Mouse (Mus musculus): ENCODE results near the gene Ap1m2. TPM values are rescaled to one million over a fixed set of nuclear protein-coding genes. Genes with fewer than 3 reads are reported as not detected.

The Ap1m2 gene
- polyA plus RNA-seq, 1 experiment from 2014 or later = 15.8 TPM

DNA sequence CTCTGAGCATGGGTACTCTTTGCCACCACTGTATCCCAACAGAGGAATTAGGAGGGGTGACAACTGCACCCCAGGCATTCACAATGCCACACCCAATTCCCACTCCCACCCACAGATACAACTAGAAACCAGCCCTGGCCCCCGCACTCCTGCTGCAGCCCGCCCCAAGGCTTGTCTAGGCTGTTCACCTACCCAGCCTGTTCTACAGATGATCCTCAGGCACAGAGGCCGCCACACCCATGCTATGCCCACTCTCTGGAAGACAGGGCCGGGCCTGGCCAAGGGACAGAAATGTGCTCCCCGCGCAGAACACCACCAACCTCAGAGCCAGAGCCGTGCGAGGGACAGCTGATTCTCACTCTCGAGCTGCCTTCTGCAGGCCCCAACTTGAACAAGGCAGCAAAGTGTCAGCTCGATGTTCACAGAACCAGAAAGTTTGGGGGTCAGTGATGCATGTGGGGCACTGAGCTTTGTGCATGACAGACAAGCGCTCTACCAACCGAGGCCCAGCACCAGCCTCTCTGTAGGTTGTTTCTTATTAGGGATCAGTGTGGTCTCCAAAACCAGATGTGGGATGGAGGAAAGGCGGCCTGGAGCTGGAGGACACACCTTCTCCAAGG, 60.9 kb downstream of the Ap1m2 start:
- Histone ChIP-seq H3K9me3 (no peaks in the 10 kb centered on the region), H3K27ac (0 out of 2 replicates have a peak overlapping the region, but pooled peaks have one; percentile 18), H3K4me2 (replicated peaks) (no peak overlapping the region), H3K27me3 (peaks cover 53% of the 10 kb centered on the region), H3K36me3 (no peaks in the 10 kb centered on the region), H3K4me1 (peaks cover 13% of the 10 kb centered on the region; the same call in 1 of the 2 replicates), H3K9ac (no peak overlapping the region), H3K4me3 (no peak overlapping the region)
- no peak for ATAC-seq (ENCODE audit: insufficient number of reproducible peaks, insufficient read depth, low FRiP score, low TSS enrichment)
- WGBS = 61% methylated on average over 13 of the region's 13 CpGs

DNA sequence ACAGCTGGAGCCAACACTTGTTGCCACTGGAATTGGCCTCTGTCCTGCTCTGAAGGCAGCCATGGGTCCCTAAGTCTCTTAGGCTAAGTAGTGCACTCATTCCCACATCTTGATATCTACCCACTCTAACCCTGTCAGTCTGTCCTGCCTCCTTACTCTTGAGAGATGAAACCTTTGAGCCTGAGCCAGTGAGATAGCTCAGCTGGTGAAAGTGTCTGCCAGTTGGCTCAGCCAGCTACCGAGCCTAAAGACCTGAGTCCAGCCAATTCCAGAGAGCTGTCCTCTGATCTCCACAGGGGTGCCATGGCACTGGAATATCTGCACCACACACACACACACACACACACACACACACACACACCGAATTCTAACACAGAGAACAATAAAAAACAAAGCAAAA, 61.6 kb downstream of the Ap1m2 start:
- Histone ChIP-seq H3K27ac (no peak overlapping the region), H3K36me3 (no peaks in the 10 kb centered on the region), H3K9ac (no peak overlapping the region), H3K4me1 (peaks cover 13% of the 10 kb centered on the region; the same call in 1 of the 2 replicates), H3K9me3 (no peaks in the 10 kb centered on the region), H3K27me3 (peaks cover 61% of the 10 kb centered on the region), H3K4me2 (replicated peaks) (no peak overlapping the region), H3K4me3 (no peak overlapping the region)
- 0 out of 2 replicates have a peak, but pooled peaks have one; percentile 5 for ATAC-seq (ENCODE audit: insufficient number of reproducible peaks, insufficient read depth, low FRiP score, low TSS enrichment)
- WGBS = 56% methylated on average over 2 of the region's 2 CpGs

DNA sequence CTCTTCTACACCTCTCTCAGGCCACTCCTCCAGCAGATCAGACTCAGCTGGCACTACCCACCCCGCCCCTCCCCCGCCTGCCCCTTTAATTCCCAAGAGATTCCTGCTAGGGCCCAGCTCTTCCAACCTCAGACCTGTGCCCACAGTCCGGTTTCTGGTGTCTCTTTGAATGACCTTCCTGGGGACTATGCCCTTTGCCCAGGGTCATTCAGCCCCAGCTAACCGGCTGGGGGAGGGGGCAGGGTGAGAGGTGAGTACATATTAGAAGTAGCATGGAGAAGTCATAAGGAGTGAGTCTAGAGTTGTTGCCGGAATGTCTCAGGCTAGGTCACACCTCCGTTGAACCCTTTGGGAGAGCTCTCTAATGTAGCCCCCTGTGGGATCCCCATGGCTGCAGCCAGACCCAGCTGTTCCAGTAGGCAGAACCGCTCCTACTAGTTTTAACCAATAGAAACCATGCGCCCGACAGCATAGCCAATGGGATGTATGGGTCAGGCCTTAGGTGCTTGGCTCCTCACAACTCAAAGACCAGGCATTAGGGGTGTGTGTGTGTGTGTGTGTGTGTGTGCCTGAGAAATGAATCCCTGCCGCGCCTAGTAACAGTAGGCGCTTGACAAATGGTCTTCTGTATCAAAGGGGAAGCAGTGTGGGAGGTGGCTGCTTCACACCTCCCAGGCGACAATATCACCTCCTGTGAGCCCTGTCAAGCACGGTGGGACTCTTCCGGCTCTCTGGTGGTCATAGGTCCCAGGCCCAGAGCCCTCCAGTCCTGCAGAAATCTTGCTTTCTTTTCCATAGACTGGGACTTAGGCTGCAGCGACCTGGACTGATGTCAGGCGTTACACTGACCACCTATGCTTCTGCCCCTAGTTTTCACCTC, 62.3 kb downstream of the Ap1m2 start:
- peak; percentile 49 for ATAC-seq (ENCODE audit: insufficient number of reproducible peaks, insufficient read depth, low FRiP score, low TSS enrichment)
- H3K36me3 ChIP-seq = no peaks in the 10 kb centered on the region
- no peaks in the 10 kb centered on the region for H3K9me3 ChIP-seq
- no peak overlapping the region for H3K4me3 ChIP-seq
- H3K27me3 ChIP-seq = peaks cover 67% of the 10 kb centered on the region
- no peak overlapping the region for H3K27ac ChIP-seq
- H3K4me1 ChIP-seq = peaks cover 18% of the 10 kb centered on the region
- WGBS = 37% methylated on average over 17 of the region's 17 CpGs
- H3K9ac ChIP-seq = no peak overlapping the region
- H3K4me2 ChIP-seq (replicated peaks) = no peak overlapping the region

DNA sequence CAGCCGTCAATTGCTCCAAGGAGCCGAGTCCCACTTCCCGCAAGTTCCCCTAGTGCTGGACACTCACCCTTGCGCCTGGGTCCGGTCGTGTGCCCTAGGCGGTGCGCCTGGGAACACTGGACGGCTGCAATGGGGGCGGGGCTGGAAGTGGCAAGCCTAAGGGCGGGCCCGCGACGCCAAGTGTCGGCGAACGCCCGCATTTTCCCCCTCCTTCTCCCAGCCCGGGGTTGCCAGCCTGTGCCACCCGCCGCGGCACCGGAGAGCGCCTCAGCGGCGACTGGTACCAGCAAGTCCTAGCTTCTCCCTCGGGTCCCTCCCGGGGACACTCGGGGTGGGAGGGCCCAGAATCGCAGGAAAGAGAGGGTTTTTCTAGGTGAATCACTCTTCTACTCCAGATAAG, 63.8 kb downstream of the Ap1m2 start, which contains the start of gene S1pr5:
S1pr5 (minus strand) TSS at position 118 of the 400 bp plus-strand sequence.
- Histone ChIP-seq H3K4me2 (replicated peaks) (peak within 1 kb of the TSS; percentile 39), H3K27ac (no peak within 1 kb of the TSS), H3K9ac (no peak within 1 kb of the TSS), H3K9me3 (no peaks in the 10 kb centered on the region), H3K27me3 (peaks cover 82% of the 10 kb centered on the region), H3K4me3 (peak within 1 kb of the TSS; percentile 13), H3K36me3 (no peaks in the 10 kb centered on the region), H3K4me1 (peaks cover 29% of the 10 kb centered on the region)
- WGBS = under 1% methylated on average over 28 of the region's 30 CpGs
- ATAC-seq (ENCODE audit: insufficient number of reproducible peaks, insufficient read depth, low FRiP score, low TSS enrichment) = no peak

DNA sequence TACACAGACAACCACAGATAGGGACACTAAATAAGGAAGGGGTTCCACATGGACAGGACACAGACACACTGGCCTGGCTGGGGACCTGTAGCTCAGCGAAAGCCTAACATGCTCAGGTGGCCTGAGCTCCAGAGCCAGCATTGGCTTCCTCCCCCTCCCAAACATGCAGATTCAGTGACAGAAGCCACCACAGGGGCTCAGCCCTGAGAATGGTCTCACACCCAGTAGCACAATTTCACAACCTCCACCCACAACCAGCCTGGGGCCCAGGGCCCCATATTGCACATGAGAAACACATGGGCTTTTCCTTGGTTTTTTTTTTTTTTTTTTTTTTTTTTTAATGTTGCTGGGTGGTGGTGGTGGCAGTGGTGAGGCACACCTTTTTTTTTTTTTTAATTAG, 65.8 kb downstream of the Ap1m2 start:
- Histone ChIP-seq H3K36me3 (no peaks in the 10 kb centered on the region), H3K4me1 (peaks cover 26% of the 10 kb centered on the region), H3K27me3 (peaks cover 95% of the 10 kb centered on the region), H3K9me3 (no peaks in the 10 kb centered on the region), H3K4me2 (replicated peaks) (no peak overlapping the region), H3K27ac (no peak overlapping the region), H3K4me3 (no peak overlapping the region), H3K9ac (no peak overlapping the region)
- no peak for ATAC-seq (ENCODE audit: insufficient number of reproducible peaks, insufficient read depth, low FRiP score, low TSS enrichment)
- 58% methylated on average over 1 of the region's 1 CpGs for WGBS

DNA sequence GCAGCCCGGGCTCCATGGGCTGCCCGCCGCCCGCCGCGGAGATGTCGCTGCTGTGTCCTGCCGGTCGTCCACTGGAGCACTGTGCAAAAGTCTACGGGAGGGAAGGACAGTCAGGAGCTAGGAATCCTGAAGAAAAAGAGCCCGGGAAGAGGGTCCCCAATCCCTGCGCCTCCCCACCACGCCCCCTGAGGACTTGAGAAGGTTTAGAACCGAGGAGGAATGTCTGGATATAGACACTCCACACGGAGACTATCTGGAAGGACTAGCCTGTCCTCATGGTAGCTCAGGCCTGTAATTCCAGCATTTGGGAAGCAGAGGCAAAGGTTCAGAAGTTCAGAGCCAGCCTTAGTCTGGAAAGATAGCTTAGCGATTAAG, 67.0 kb downstream of the Ap1m2 start:
- Histone ChIP-seq H3K4me2 (replicated peaks) (peak overlapping the region; percentile 92), H3K9ac (peak overlapping the region; percentile 50), H3K36me3 (no peaks in the 10 kb centered on the region), H3K4me3 (peak overlapping the region; percentile 50), H3K4me1 (peaks cover 23% of the 10 kb centered on the region), H3K9me3 (no peaks in the 10 kb centered on the region), H3K27me3 (peaks cover 82% of the 10 kb centered on the region), H3K27ac (no peak overlapping the region)
- WGBS = 1% methylated on average over 16 of the region's 16 CpGs
- no peak for ATAC-seq (ENCODE audit: insufficient number of reproducible peaks, insufficient read depth, low FRiP score, low TSS enrichment)

DNA sequence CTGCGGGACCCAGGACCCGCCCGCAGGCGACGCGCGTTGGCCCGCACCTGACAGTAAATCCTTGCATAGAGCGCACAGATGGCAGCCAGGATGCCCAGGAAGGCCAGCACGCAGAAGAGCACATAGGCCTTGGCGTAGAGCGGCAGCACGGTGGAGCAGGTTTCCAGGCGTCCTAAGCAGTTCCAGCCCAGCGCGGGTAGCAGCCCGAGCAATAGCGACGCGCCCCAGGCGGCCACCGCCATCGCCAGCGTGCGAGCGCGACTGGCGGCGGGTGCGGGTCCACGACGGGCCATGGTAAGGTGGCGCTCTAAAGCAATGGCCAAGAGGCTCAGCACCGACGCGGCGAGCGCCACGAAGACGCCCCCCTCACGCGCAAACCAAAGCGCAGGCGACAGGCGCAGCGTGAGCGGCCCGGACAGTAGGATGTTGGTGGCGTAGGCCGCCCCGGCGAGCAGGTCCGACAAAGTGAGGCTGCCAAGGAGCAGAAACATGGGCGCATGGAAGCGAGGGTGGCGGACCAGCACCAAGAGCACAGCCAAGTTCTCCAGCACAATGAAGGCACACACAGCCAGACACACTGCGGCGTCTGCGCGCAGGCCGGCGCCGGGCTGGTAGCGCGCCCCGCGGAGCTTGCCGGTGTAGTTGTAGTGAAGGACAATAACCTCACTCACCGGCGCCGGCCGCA, 67.6 kb downstream of the Ap1m2 start:
- WGBS = under 1% methylated on average over 72 of the region's 72 CpGs
- 0 out of 2 replicates have a peak, but pooled peaks have one; percentile 30 for ATAC-seq (ENCODE audit: insufficient number of reproducible peaks, insufficient read depth, low FRiP score, low TSS enrichment)
- no peaks in the 10 kb centered on the region for H3K9me3 ChIP-seq
- peaks cover 77% of the 10 kb centered on the region for H3K27me3 ChIP-seq
- no peaks in the 10 kb centered on the region for H3K36me3 ChIP-seq
- no peak overlapping the region for H3K27ac ChIP-seq
- H3K4me3 ChIP-seq = peak overlapping the region; percentile 50
- H3K4me2 ChIP-seq (replicated peaks) = peak overlapping the region; percentile 92
- peaks cover 23% of the 10 kb centered on the region for H3K4me1 ChIP-seq
- peak overlapping the region; percentile 50 for H3K9ac ChIP-seq

Other genes with a start within 250 kb of the Ap1m2 start
- gene Zglp1, start 245.2 kb downstream of the Ap1m2 start, polyA plus RNA-seq (2016; fragmentation: Nextera tagmentation; extraction: Ambion mirVana) = 0.82 and 2.0 TPM in 2 replicates
- gene Gm49373, start 239.2 kb downstream of the Ap1m2 start, polyA plus RNA-seq (2016; fragmentation: Nextera tagmentation; extraction: Ambion mirVana) = 1.3 and 1.5 TPM in 2 replicates
- 54.8 and 59.3 TPM in 2 replicates for gene Fdx1l, start 238.7 kb downstream of the Ap1m2 start, polyA plus RNA-seq (2016; fragmentation: Nextera tagmentation; extraction: Ambion mirVana)
- gene Gm38431, start 220.3 kb downstream of the Ap1m2 start, polyA plus RNA-seq (2016; fragmentation: Nextera tagmentation; extraction: Ambion mirVana) = 2.3 TPM in 2 replicates
- 61.5 and 64.3 TPM in 2 replicates for gene Raver1, start 220.3 kb downstream of the Ap1m2 start, polyA plus RNA-seq (2016; fragmentation: Nextera tagmentation; extraction: Ambion mirVana)
- 13.9 and 17.4 TPM in 2 replicates for gene Tyk2, start 181.1 kb downstream of the Ap1m2 start, polyA plus RNA-seq (2016; fragmentation: Nextera tagmentation; extraction: Ambion mirVana)
- gene Cdc37, start 162.4 kb downstream of the Ap1m2 start, polyA plus RNA-seq (2016; fragmentation: Nextera tagmentation; extraction: Ambion mirVana) = 335 and 342 TPM in 2 replicates
- gene Pde4a, start 146.6 kb downstream of the Ap1m2 start, polyA plus RNA-seq (2016; fragmentation: Nextera tagmentation; extraction: Ambion mirVana) = 5.6 and 7.2 TPM in 2 replicates
- gene Keap1, start 73.0 kb downstream of the Ap1m2 start, polyA plus RNA-seq (2016; fragmentation: Nextera tagmentation; extraction: Ambion mirVana) = 61.3 and 68.7 TPM in 2 replicates
- gene S1pr5, start 63.9 kb downstream of the Ap1m2 start, polyA plus RNA-seq (2016; fragmentation: Nextera tagmentation; extraction: Ambion mirVana) = 0.42 and 0.64 TPM in 2 replicates
- 33.6 and 33.9 TPM in 2 replicates for gene Atg4d, start 47.0 kb downstream of the Ap1m2 start, polyA plus RNA-seq (2016; fragmentation: Nextera tagmentation; extraction: Ambion mirVana)
- 16.8 and 17.9 TPM in 2 replicates for gene Kri1, start 24.4 kb downstream of the Ap1m2 start, polyA plus RNA-seq (2016; fragmentation: Nextera tagmentation; extraction: Ambion mirVana)
- gene Cdkn2d, start 20.9 kb downstream of the Ap1m2 start, polyA plus RNA-seq (2016; fragmentation: Nextera tagmentation; extraction: Ambion mirVana) = 51.7 and 52.5 TPM in 2 replicates
- 117 and 118 TPM in 2 replicates for gene Slc44a2, start 8.4 kb upstream of the Ap1m2 start, polyA plus RNA-seq (2016; fragmentation: Nextera tagmentation; extraction: Ambion mirVana)
- 277 and 284 TPM in 2 replicates for gene Ilf3, start 55.5 kb upstream of the Ap1m2 start, polyA plus RNA-seq (2016; fragmentation: Nextera tagmentation; extraction: Ambion mirVana)
- 48.7 and 50.2 TPM in 2 replicates for gene Qtrt1, start 99.5 kb upstream of the Ap1m2 start, polyA plus RNA-seq (2016; fragmentation: Nextera tagmentation; extraction: Ambion mirVana)
- gene Dnm2, start 112.6 kb upstream of the Ap1m2 start, polyA plus RNA-seq (2016; fragmentation: Nextera tagmentation; extraction: Ambion mirVana) = 75.3 and 76.7 TPM in 2 replicates
- gene Tmed1, start 197.9 kb upstream of the Ap1m2 start, polyA plus RNA-seq (2016; fragmentation: Nextera tagmentation; extraction: Ambion mirVana) = 113 and 115 TPM in 2 replicates
- 3.9 and 5.7 TPM in 2 replicates for gene AB124611, start 213.8 kb upstream of the Ap1m2 start, polyA plus RNA-seq (2016; fragmentation: Nextera tagmentation; extraction: Ambion mirVana)
- 79.5 and 86.8 TPM in 2 replicates for gene Carm1, start 234.6 kb upstream of the Ap1m2 start, polyA plus RNA-seq (2016; fragmentation: Nextera tagmentation; extraction: Ambion mirVana)

All from embryonic facial prominence, embryonic 12.5 days (tissue).